Mouse (Mus musculus) myocyte (in vitro differentiated cells): ENCODE measurements at regions not wholly inside any gene's neighbourhood (a gene's known extent, or its start where the extent isn't known, plus 50 kb on each side); places are given as distances from the start of the nearest gene placed in this dataset.

ENCODE experiments used
- CEBPB ChIP-seq: IDR thresholded peaks from 2 replicates; pipeline ENCODE4 v1.6.1; 2011; ENCODE audit warnings: mild to moderate bottlenecking, moderate library complexity; ENCODE audit not compliant: poor library complexity, insufficient read depth, severe bottlenecking
- E2F4 ChIP-seq: IDR thresholded peaks from one replicate; pipeline ENCODE4 v1.6.1; 2011; ENCODE audit warnings: mild to moderate bottlenecking, control low read depth, moderate library complexity; ENCODE audit not compliant: insufficient read depth
- POLR2A ChIP-seq: IDR thresholded peaks from one replicate; pipeline ENCODE4 v1.6.1; 2011; ENCODE audit warnings: low read depth, mild to moderate bottlenecking, control low read depth, moderate library complexity; ENCODE audit not compliant: insufficient read length
- POLR2AphosphoS2 ChIP-seq: IDR thresholded peaks from one replicate; pipeline ENCODE4 v1.6.1; 2011; ENCODE audit warnings: low read depth, control low read depth; ENCODE audit not compliant: insufficient read length

DNA sequence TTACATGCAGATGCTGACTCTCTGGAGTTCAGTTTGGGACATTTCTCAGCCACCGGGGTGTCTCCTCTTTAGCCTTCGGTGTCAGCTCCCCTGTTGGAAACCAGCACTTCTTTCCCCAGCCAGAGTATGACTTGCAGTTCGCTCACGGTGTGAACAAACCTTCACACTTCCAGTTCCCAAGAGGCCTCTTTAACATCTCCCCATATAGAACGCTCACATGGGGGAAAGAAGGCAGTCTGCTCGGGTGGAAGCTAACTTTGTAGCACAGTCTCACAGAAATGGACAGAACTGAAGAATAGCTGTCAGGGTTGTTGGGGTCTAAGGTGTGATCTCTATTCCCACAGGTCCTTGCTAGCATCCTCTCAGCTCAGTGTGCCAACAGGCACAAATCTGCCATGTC lies 502.4 kb upstream of the Jmjd1c start:
- TF ChIP-seq E2F4 (no peak), CEBPB (no peak), POLR2A (no peak), POLR2AphosphoS2 (no peak)
